Mouse (Mus musculus) hindbrain, embryonic 16.5 days (tissue): ENCODE measurements around the gene Cd22. TPM values are rescaled to one million over a fixed set of nuclear protein-coding genes. Genes with fewer than 3 reads are reported as not detected.
"Not testable (repeated sequence)": the region's sequence is repeated elsewhere in the genome, so short reads cannot be mapped to it uniquely, and the experiment has no call there.

Experiments used
- ATAC-seq: fragments of 200-750 bp; cut with Nextera tagmentation; 2 replicates; pipeline ENCODE4 v1.8.0; 2017; ENCODE audit warnings: moderate TSS enrichment, moderate library complexity
- H3K27ac ChIP-seq: fragments of 300-500 bp; sonication (generic); 2 replicates; pipeline ENCODE4 v1.5.1; 2014; ENCODE audit warnings: low read depth, mild to moderate bottlenecking, control low read depth, low read length, moderate library complexity
- H3K27me3 ChIP-seq: fragments of 300-500 bp; sonication (generic); replicated peaks from 2 replicates; pipeline ENCODE4 v1.6.1; 2014; ENCODE audit warnings: low read length; ENCODE audit not compliant: control insufficient read depth, insufficient read depth
- H3K36me3 ChIP-seq: fragments of 300-500 bp; sonication (generic); 2 replicates; pipeline ENCODE4 v1.6.1; 2014; ENCODE audit warnings: mild to moderate bottlenecking, low read length, moderate library complexity, mixed read lengths; ENCODE audit not compliant: control insufficient read depth, insufficient read depth
- H3K4me1 ChIP-seq: fragments of 300-500 bp; sonication (generic); 2 replicates; pipeline ENCODE4 v1.6.1; 2014; ENCODE audit warnings: low read depth, low read length; ENCODE audit not compliant: control insufficient read depth, insufficient read depth
- H3K4me2 ChIP-seq: fragments of 300-500 bp; sonication (generic); 2 replicates; pipeline ENCODE4 v1.6.1; 2014; ENCODE audit warnings: mild to moderate bottlenecking, low read length, control low read depth, moderate library complexity
- H3K4me3 ChIP-seq: fragments of 300-500 bp; sonication (generic); 2 replicates; pipeline ENCODE4 v1.5.1; 2014; ENCODE audit warnings: mild to moderate bottlenecking, low read length, control low read depth, moderate library complexity
- H3K9ac ChIP-seq: fragments of 300-500 bp; sonication (generic); 2 replicates; pipeline ENCODE4 v1.6.1; 2014; ENCODE audit warnings: low read depth, mild to moderate bottlenecking, control low read depth, low read length, moderate library complexity
- H3K9me3 ChIP-seq: fragments of 300-500 bp; sonication (generic); 2 replicates; pipeline ENCODE4 v1.6.1; 2014; ENCODE audit warnings: mild to moderate bottlenecking, low read length, moderate library complexity; ENCODE audit not compliant: control insufficient read depth
- WGBS: fragments of 180-500 bp; shearing (Covaris S2); extraction: QIAGEN DNeasy Blood & Tissue Kit; methylation state at CpG from one replicate; pipeline ENCODE4 v1.1.7; 2014; 5-methylcytosine and 5-hydroxymethylcytosine counted together
- polyA plus RNA-seq: library from polyadenylated mRNA; unstranded; fragments of >200 nt; fragmentation: Nextera tagmentation; extraction: Ambion mirVana; gene quantifications from 2 replicates; pipeline ENCODE4 v1.2.1, GENCODE M21; 2015

Cd22 gene
- polyA plus RNA-seq, 1 experiment from 2014 or later: not detected

DNA sequence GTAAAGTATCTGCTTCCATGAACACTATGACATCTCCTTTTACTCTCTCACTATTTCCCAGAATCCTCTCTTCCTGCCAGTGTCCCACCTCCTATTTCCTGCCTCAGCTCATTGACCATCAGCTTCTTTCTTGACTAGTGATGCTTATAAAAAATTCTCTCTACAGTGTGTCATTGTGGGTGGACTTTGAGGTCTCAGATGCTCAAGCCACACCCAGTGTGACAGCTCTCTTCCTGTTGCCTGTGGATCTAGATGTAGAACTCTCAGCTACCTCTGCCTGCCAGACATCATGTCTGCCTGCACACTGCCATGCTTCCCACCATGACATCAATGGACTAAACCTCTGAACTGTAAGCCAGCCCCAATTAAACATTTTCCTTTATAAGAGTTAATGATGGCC lies 42.9 kb downstream of the Cd22 start:
- no peak overlapping the region for H3K27ac ChIP-seq
- H3K9ac ChIP-seq: no peak overlapping the region
- H3K4me3 ChIP-seq: no peak overlapping the region
- ATAC-seq: no peak
- H3K4me2 ChIP-seq: no peak overlapping the region
- H3K9me3 ChIP-seq: no peaks in the 10 kb centered on the region
- H3K27me3 ChIP-seq: no peaks in the 10 kb centered on the region; the same call in 1 of the 2 replicates
- no peaks in the 10 kb centered on the region for H3K4me1 ChIP-seq
- H3K36me3 ChIP-seq: no peaks in the 10 kb centered on the region

DNA sequence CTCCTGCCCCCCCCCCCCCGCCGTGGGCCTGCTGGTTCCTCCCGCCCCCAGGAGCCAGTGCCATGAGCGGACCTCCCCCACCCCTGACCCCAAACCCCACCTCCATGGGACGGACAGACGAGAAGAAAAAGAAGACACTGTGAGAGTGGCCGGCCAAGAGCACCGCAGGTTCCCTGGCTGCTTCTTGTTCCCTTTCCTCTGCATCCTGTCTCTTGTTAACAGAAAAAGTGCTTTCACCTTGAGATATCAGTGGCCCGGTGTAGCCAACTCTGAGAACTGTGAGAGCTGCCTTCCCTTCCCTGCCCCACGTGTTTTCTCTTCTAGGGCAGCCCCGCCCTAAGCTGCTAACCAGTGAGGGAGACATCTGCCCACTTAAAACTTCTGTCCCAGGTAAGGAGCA lies 47.5 kb downstream of the Cd22 start:
- not testable (repeated sequence) for H3K9me3 ChIP-seq, H3K27ac ChIP-seq, ATAC-seq, H3K4me1 ChIP-seq, H3K36me3 ChIP-seq, H3K4me3 ChIP-seq, H3K9ac ChIP-seq, H3K27me3 ChIP-seq, H3K4me2 ChIP-seq
- 56% methylated on average over 8 of the region's 11 CpGs for WGBS

DNA sequence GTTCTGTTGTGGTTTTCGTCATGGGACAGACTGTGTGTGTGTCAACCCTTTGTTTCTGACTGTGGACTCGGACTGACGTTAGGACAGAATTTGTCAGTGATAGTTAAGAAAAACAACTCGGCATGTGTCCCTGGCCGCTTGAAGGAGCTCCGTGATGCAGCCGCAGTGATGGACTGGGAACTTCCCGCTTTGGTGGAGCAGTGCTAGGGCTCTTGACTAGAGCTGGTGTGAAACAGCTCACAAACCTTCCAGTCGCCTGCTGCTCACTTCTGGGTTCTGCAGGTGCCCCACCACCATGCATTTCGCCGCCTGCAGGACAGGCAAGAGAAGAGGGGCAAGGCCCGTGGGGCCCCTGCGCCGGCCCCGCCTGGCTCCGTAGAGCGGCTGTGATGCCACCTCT lies 47.9 kb downstream of the Cd22 start:
- ATAC-seq: no peak
- Histone ChIP-seq H3K27ac (no peak overlapping the region), H3K9me3 (no peaks in the 10 kb centered on the region), H3K4me2 (no peak overlapping the region), H3K4me1 (no peaks in the 10 kb centered on the region), H3K27me3 (no peaks in the 10 kb centered on the region), H3K36me3 (no peaks in the 10 kb centered on the region), H3K4me3 (no peak overlapping the region), H3K9ac (no peak overlapping the region)
- WGBS: 75% methylated on average over 11 of the region's 17 CpGs

DNA sequence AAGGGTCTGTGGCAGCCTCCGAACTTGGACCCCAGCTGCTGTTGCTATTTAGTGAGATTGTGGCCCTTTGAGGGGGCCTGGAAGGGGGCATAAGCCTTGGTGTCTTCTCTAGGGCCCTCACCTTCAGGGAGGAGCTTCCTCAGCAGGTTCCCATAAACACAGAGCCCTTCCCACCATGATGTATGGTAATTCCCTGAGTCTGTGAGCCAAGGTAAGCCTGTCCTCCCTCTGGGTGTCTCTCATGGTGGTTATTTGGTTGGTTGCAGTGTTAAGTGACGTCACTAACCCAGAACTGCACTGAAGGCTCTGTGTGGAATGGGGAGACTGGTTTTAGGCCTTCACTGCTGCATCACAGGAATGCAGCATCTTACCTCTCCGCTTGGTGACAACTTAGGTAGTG lies 50.7 kb downstream of the Cd22 start:
- Histone ChIP-seq H3K27me3 (no peaks in the 10 kb centered on the region), H3K4me1 (no peaks in the 10 kb centered on the region), H3K27ac (no peak overlapping the region), H3K9me3 (no peaks in the 10 kb centered on the region), H3K4me2 (no peak overlapping the region), H3K9ac (no peak overlapping the region), H3K36me3 (no peaks in the 10 kb centered on the region), H3K4me3 (no peak overlapping the region)
- no peak for ATAC-seq
- WGBS: 69% methylated on average over 3 of the region's 3 CpGs

DNA sequence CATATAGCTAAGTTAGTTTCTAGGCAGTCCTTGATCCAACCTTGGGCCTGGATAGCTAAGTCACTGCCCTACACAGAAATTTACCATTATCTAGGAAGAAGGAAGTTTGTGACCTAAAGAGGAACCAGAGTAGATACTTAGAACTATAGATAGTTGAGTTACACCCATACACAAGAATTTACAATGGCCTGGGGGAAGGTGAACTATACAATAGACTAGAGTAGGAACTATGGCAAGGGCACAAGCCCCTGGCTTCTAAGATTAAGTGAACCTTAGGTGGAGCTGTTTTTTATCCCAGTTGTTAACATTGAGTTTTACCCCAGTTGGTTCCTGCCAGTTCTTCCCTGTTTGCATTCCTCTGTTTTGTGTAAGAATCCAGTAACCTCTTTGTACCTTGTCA lies 51.3 kb downstream of the Cd22 start:
- H3K27ac ChIP-seq, H3K4me3 ChIP-seq, H3K4me2 ChIP-seq, H3K4me1 ChIP-seq, ATAC-seq, H3K36me3 ChIP-seq, H3K27me3 ChIP-seq, H3K9me3 ChIP-seq, H3K9ac ChIP-seq: not testable (repeated sequence)

DNA sequence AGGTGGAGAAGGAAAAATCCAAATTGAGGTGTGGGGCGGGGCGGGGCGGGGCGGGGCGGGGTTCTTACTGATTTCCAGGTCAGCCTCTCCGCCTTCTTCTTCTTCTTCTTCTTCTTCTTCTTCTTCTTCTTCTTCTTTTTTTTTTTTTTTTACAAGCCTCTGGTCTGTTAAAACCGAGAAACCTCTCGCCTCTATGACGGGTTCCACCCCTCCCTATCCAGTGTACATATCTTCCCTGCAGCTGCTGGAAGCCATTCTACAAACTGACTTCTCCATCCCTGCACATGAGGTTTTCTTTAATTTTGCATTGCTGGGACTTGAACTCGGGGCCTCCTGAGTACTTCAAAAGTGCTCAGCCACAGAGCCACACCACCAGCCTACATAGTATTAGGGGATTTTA lies 53.5 kb downstream of the Cd22 start:
- no peak overlapping the region for H3K9ac ChIP-seq
- no peaks in the 10 kb centered on the region for H3K4me1 ChIP-seq
- no peak overlapping the region for H3K27ac ChIP-seq
- H3K4me2 ChIP-seq: no peak overlapping the region
- no peak for ATAC-seq
- 0 out of 2 replicates have a peak, but pooled peaks cover 1% of the 10 kb centered on the region for H3K27me3 ChIP-seq
- no peaks in the 10 kb centered on the region for H3K36me3 ChIP-seq
- WGBS: 95% methylated on average over 10 of the region's 10 CpGs
- no peak overlapping the region for H3K4me3 ChIP-seq
- no peaks in the 10 kb centered on the region for H3K9me3 ChIP-seq

DNA sequence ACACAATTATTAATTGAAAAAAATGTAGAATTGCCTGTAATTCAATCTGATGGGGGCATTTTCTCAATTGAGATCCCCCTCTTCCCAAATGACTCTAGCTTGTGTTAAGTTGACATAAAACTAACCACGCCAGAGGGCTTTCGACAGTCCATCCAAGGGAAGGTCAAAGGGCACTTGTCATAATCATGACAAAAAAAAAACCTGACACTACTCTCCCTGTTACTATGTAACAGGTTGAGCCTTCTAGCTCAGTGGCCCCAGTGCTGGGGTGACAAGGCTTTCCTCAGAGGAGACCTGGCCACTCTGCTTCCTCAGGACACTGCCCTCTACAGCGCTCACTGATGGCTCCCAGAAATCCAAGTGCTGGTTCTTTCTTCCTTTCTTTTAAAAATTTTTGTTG lies 55.8 kb downstream of the Cd22 start:
- Histone ChIP-seq H3K27me3 (0 out of 2 replicates have a peak, but pooled peaks cover 2% of the 10 kb centered on the region), H3K27ac (no peak overlapping the region), H3K36me3 (no peaks in the 10 kb centered on the region), H3K4me1 (no peaks in the 10 kb centered on the region), H3K4me3 (no peak overlapping the region), H3K9me3 (no peaks in the 10 kb centered on the region), H3K4me2 (no peak overlapping the region), H3K9ac (no peak overlapping the region)
- no peak for ATAC-seq
- 93% methylated on average over 3 of the region's 3 CpGs for WGBS

DNA sequence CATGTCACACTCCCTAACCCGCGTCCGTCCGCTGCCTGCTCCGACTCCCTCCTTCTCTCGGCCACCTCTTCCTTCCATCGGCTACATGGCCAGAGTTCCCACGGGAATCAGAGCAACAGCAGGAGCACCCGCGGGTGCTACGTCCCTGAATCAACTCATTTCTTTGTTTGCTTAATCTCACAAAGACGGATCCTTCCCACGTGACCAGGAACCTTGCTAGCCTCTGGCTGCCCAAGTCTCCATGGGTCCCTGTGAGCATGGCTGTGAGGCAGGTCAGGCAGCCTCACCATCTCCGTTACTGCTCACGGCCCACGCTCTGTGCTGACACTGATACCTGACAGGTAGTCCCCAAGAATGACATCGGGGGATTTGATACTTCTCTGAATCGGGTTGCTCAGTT lies 56.5 kb downstream of the Cd22 start, which contains the start of gene Ffar2:
Gene Ffar2, minus strand, starts transcription at position 101 of the 400 bp plus-strand sequence.
- Histone ChIP-seq H3K9ac (no peak within 1 kb of the TSS), H3K9me3 (no peaks in the 10 kb centered on the region), H3K4me2 (no peak within 1 kb of the TSS), H3K27ac (no peak within 1 kb of the TSS), H3K4me3 (no peak within 1 kb of the TSS), H3K36me3 (no peaks in the 10 kb centered on the region), H3K4me1 (no peaks in the 10 kb centered on the region), H3K27me3 (0 out of 2 replicates have a peak, but pooled peaks cover 2% of the 10 kb centered on the region)
- ATAC-seq: no peak
- 92% methylated on average over 18 of the region's 18 CpGs for WGBS

DNA sequence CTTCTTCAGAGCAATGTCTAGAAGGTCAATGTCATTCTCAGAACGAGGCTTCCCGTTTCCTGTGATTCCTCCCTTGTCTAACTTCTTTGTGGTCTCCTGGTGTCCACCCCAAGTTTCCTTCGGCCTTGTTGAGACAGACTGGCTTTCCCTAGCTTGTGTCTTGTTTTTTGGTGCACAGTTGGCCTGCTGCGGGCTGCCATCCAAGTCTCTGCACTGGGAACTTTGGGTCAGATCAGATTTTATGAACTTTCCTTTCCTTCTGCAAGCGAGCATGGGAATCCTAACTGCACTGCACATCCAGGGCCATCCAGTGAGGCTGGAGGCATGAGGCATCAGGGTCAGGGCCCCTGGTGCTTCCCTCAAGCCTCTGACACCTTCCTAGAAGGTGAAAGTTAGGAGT lies 58.6 kb downstream of the Cd22 start:
- Histone ChIP-seq H3K4me1 (no peaks in the 10 kb centered on the region), H3K9ac (no peak overlapping the region), H3K4me3 (no peak overlapping the region), H3K27me3 (0 out of 2 replicates have a peak, but pooled peaks cover 2% of the 10 kb centered on the region), H3K9me3 (no peaks in the 10 kb centered on the region), H3K27ac (no peak overlapping the region), H3K36me3 (no peaks in the 10 kb centered on the region), H3K4me2 (no peak overlapping the region)
- no peak for ATAC-seq
- 68% methylated on average over 5 of the region's 5 CpGs for WGBS

DNA sequence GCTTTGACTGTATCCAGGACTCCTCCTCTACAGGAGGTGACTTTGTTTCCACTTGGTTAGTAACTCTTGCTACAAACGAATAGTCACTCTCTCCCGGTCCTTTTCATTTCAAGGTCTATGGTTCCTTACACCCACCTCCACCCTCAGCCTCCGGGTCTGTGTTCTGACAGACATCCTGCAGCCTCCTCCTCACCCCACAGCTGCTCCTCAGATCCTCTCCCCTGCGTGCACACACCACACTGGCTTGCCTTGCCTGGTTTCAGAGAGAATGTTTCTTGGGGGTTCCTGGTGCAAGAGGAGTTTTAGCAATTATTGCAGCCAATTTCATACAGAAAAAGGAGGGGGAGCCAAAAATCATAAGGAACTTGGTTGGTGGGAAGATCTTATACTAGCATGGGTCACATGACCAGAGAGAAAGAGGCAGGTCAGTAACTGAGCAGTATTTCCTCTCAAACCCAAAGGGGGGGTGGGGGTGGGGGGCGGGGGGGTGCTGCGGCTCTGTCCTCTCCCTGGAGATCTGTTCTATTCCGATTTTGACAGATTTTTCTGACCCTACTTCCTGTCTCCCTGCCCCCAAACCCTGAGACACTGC lies 59.2 kb downstream of the Cd22 start:
- H3K27ac ChIP-seq: no peak overlapping the region
- H3K9me3 ChIP-seq: no peaks in the 10 kb centered on the region
- WGBS: 66% methylated on average over 7 of the region's 7 CpGs
- H3K9ac ChIP-seq: no peak overlapping the region
- H3K36me3 ChIP-seq: no peaks in the 10 kb centered on the region
- H3K4me1 ChIP-seq: no peaks in the 10 kb centered on the region
- 0 out of 2 replicates have a peak, but pooled peaks cover 2% of the 10 kb centered on the region for H3K27me3 ChIP-seq
- no peak for ATAC-seq
- H3K4me2 ChIP-seq: no peak overlapping the region
- no peak overlapping the region for H3K4me3 ChIP-seq
